Mouse (Mus musculus) forebrain, embryonic 15.5 days (tissue): Measurements from ENCODE around the gene Acadvl. TPM values are rescaled to one million over a fixed set of nuclear protein-coding genes. Genes with fewer than 3 reads are reported as not detected.

Experiments
- ATAC-seq: fragments of 200-750 bp; cut with Nextera tagmentation; replicated peaks from 2 replicates; pipeline ENCODE4 v1.8.0; 2017; ENCODE audit warnings: mild to moderate bottlenecking, moderate TSS enrichment, moderate library complexity
- H3K27ac ChIP-seq: fragments of 300-500 bp; sonication (generic); replicated peaks from 2 replicates; pipeline ENCODE4 v1.5.1; 2015; ENCODE audit warnings: mild to moderate bottlenecking, inconsistent platforms
- H3K27me3 ChIP-seq: fragments of 300-500 bp; sonication (generic); 2 replicates; pipeline ENCODE4 v1.6.1; 2015; ENCODE audit warnings: inconsistent platforms
- H3K36me3 ChIP-seq: fragments of 300-500 bp; sonication (generic); 2 replicates; pipeline ENCODE4 v1.6.1; 2015; ENCODE audit warnings: mild to moderate bottlenecking, inconsistent platforms
- H3K4me1 ChIP-seq: fragments of 300-500 bp; sonication (generic); 2 replicates; pipeline ENCODE4 v1.6.1; 2015; ENCODE audit warnings: inconsistent platforms
- H3K4me2 ChIP-seq: fragments of 300-500 bp; sonication (generic); replicated peaks from 2 replicates; pipeline ENCODE4 v1.6.1; 2015; ENCODE audit warnings: mild to moderate bottlenecking, inconsistent platforms
- H3K4me3 ChIP-seq: fragments of 300-500 bp; sonication (generic); 2 replicates; pipeline ENCODE4 v1.5.1; 2015; ENCODE audit warnings: mild to moderate bottlenecking, inconsistent platforms
- H3K9ac ChIP-seq: fragments of 300-500 bp; sonication (generic); replicated peaks from 2 replicates; pipeline ENCODE4 v1.6.1; 2015; ENCODE audit warnings: mild to moderate bottlenecking, inconsistent platforms
- H3K9me3 ChIP-seq: fragments of 300-500 bp; sonication (generic); 2 replicates; pipeline ENCODE4 v1.6.1; 2016; ENCODE audit warnings: inconsistent platforms
- WGBS: fragments of 180-500 bp; shearing (Covaris S2); methylation state at CpG from one replicate; pipeline ENCODE4 v1.1.7; 2015; ENCODE audit warnings: mixed read lengths; 5-methylcytosine and 5-hydroxymethylcytosine counted together
- polyA plus RNA-seq: library from polyadenylated mRNA; unstranded; fragments of >200 nt; fragmentation: Nextera tagmentation; extraction: Ambion mirVana; gene quantifications from 2 replicates; pipeline ENCODE4 v1.2.1, GENCODE M21; 2015

Gene Acadvl
- polyA plus RNA-seq, 1 experiment from 2014 or later = 60.7 TPM

DNA sequence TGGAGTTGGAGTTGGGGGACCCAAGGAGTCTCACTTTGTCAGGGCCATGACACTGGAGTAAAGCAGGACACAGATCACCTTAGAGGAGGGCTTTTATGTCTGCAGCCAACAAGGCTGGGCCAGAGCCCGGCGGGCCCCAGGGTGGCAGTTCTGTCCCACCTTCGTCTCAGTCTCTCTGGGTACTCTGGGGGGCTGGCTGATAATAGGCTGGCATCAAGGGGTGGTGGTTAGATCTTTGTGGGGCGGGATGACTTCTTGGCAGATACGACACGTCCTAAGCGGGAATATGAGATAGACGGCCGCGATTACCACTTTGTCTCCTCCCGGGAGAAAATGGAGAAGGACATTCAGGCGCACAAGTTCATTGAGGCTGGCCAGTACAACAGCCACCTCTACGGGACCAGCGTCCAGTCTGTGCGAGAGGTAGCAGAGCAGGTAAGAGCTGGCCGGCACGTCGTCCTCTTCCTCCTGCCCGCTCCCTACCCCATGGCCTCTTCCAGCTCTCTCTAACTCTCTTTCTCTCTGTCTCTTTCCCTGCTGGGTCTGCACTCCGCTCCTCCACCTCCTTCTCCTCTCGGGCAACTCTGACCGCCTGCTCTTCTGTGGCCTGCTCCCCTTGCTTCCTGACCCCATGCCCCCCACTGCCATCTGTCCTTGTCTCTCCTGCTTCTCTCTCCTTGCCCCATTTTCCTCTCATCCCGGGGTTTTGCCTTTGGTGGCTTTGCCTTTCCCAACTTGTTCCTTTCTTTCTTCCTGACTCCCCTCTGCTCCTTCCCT is 27.3 kb upstream of the Acadvl start:
- Histone ChIP-seq H3K4me3 (no peak overlapping the region), H3K4me1 (no peaks in the 10 kb centered on the region), H3K4me2 (no peak overlapping the region), H3K27ac (no peak overlapping the region), H3K27me3 (no peaks in the 10 kb centered on the region), H3K9ac (no peak overlapping the region), H3K9me3 (no peaks in the 10 kb centered on the region), H3K36me3 (peaks cover 60% of the 10 kb centered on the region)
- no peak for ATAC-seq
- WGBS = 91% methylated on average over 23 of the region's 23 CpGs

DNA sequence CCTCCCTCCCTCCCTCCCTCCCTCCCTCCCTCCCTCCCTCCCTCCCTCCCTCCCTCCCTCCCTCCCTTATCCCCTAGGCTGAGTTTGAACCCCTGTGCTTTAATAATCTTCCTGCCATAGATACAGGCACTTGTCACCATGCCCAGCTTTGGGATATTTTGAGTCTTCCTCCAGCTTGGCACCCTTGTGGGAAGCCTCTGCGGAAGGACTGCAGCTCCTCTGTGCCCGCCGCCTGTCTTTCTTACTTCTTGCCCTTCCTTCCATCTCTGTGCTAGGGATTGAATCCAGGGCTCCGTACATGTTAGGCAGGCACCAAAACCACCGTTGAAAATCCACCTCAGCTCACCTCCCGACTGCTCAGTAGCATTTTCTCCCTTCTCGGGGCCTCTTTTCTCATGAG is 25.0 kb upstream of the Acadvl start:
- no peak overlapping the region for H3K4me3 ChIP-seq
- no peak overlapping the region for H3K27ac ChIP-seq
- no peaks in the 10 kb centered on the region for H3K4me1 ChIP-seq
- H3K9ac ChIP-seq = no peak overlapping the region
- H3K4me2 ChIP-seq = no peak overlapping the region
- 90% methylated on average over 7 of the region's 7 CpGs for WGBS
- H3K27me3 ChIP-seq = no peaks in the 10 kb centered on the region
- peaks cover 56% of the 10 kb centered on the region for H3K36me3 ChIP-seq
- ATAC-seq = no peak
- H3K9me3 ChIP-seq = no peaks in the 10 kb centered on the region

DNA sequence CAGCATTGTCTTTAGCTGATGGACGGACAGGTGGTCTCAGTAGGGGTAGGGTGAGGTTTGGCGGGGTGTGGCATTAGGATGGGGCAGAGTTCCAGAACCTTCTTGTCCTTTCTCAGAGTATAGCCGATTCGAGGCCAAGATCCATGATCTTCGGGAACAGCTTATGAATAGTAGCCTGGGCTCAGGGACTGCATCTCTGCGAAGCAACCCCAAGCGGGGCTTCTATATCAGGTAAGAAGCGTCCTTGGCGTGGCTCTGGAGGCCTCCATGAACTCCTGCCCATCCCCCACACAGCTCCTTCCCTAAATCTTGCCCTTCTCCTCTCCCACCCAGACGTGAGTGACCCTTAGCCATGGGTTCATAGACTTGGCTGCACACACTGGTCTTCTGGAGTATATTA is 24.4 kb upstream of the Acadvl start:
- H3K4me3 ChIP-seq = no peak overlapping the region
- H3K36me3 ChIP-seq = peaks cover 52% of the 10 kb centered on the region
- H3K4me1 ChIP-seq = no peaks in the 10 kb centered on the region
- no peak overlapping the region for H3K4me2 ChIP-seq
- no peak overlapping the region for H3K27ac ChIP-seq
- no peak overlapping the region for H3K9ac ChIP-seq
- WGBS = 92% methylated on average over 10 of the region's 10 CpGs
- ATAC-seq = no peak
- no peaks in the 10 kb centered on the region for H3K9me3 ChIP-seq
- H3K27me3 ChIP-seq = no peaks in the 10 kb centered on the region

DNA sequence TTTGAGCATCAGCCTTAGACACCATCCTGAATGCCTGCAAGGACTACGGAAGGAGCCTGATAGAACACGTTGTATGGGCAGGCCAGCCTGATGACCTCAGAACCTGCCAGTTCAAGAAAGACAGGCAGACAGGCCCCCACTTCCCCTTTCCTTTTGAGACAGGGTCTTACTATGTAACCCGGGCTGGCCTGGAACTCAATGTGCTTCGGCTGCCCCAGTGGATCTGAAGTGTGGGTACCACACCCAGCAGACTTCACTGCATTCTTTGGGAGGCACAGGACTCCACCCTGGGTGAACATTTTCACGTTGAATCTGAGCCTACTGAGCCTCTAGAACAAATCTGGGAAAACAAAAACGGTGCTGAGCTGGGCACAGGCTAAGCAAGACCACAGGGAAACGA is 23.0 kb upstream of the Acadvl start:
- WGBS = 82% methylated on average over 7 of the region's 7 CpGs
- peaks cover 43% of the 10 kb centered on the region for H3K36me3 ChIP-seq
- no peak overlapping the region for H3K9ac ChIP-seq
- H3K27ac ChIP-seq = no peak overlapping the region
- H3K9me3 ChIP-seq = no peaks in the 10 kb centered on the region
- no peak overlapping the region for H3K4me3 ChIP-seq
- no peak for ATAC-seq
- H3K4me2 ChIP-seq = no peak overlapping the region
- H3K27me3 ChIP-seq = no peaks in the 10 kb centered on the region
- H3K4me1 ChIP-seq = no peaks in the 10 kb centered on the region

DNA sequence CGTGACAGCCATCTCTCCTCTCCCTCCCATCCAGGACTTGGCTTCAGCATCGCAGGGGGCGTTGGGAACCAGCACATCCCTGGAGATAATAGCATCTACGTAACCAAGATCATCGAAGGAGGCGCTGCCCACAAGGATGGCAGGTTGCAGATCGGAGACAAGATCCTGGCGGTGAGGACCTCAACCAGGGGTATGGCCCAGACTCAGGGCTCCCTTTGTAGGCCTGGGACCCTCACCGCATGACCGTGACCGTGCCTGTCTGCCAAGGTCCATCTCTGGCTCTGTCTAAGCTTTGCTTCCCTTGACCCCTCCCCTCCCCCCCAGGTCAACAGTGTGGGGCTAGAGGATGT is 16.1 kb upstream of the Acadvl start:
- peaks cover 49% of the 10 kb centered on the region for H3K4me1 ChIP-seq
- H3K9ac ChIP-seq = no peak overlapping the region
- no peaks in the 10 kb centered on the region for H3K27me3 ChIP-seq
- no peak overlapping the region for H3K4me2 ChIP-seq
- H3K4me3 ChIP-seq = no peak overlapping the region
- H3K36me3 ChIP-seq = peaks cover 26% of the 10 kb centered on the region
- no peaks in the 10 kb centered on the region for H3K9me3 ChIP-seq
- peak overlapping the region; percentile 95; the same call in 1 of the 2 replicates for H3K27ac ChIP-seq
- ATAC-seq = no peak
- WGBS = 97% methylated on average over 11 of the region's 11 CpGs

DNA sequence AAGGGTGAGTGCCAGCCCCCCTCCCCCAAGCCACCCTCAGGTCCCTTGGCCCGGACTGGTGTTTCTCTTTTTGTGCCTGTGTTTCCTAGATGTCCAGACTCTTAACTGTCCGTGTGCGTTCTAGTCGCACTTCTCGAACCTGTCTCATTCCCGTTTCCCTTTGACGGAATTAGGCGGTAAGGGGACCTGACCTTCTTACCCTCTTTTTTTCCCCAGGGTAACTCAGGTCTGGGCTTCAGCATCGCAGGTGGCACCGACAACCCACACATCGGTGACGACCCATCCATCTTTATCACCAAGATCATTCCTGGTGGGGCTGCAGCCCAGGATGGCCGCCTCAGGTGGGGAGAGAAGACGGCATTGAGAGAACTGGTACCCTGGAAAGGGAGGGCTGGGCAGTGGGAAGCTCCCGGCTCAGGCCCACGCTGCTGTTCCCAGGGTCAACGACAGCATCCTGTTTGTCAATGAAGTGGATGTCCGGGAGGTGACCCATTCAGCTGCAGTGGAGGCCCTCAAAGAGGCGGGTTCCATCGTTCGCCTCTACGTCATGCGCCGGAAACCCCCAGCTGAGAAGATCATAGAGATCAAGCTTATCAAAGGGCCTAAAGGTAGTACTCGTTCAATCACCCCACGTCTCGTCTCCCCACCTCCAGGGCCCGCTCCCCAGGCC is 15.6 kb upstream of the Acadvl start:
- Histone ChIP-seq H3K4me1 (peaks cover 54% of the 10 kb centered on the region), H3K36me3 (peaks cover 26% of the 10 kb centered on the region), H3K9me3 (no peaks in the 10 kb centered on the region), H3K27ac (peak overlapping the region; percentile 95), H3K4me3 (peak overlapping the region; percentile 30), H3K4me2 (peak overlapping the region; percentile 48), H3K27me3 (no peaks in the 10 kb centered on the region), H3K9ac (peak overlapping the region; percentile 34)
- ATAC-seq = no peak
- WGBS = 93% methylated on average over 28 of the region's 28 CpGs

DNA sequence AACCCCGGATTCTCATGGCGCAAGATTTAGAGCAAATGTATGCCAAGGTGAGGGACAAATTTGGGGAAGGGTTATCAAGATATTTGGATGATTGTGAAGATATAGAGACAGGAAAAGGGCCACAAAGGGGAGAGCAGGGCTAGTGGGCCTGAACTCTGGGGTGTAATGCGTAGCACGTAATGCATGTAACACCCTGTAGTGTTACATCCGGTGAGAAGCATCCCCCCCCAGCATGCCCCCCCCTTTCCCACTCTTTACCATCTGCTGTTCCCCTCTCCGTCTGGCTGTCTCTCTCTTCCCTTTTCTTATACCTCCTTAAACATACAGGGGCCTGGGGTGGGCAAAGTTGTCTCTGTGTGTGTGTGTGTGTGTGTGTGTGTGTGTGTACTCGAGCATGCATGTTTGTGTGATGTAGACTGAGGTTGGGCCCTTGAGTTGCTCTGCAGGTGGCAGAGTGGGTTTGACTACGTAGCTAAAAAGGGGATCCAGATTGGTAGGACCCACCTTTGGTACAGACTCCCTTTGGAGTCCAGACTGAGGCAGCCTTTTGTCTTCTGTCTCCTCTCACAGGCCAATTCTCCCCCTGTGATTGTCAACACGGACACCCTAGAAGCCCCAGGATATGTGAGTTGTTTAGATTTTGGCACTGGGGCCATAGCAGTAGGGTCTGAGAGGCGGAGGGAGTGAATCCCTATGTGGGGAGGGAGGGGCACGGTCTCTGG is 14.8 kb upstream of the Acadvl start:
- H3K9ac ChIP-seq = peak overlapping the region; percentile 34
- peak; percentile 63 for ATAC-seq
- peak overlapping the region; percentile 95 for H3K27ac ChIP-seq
- peaks cover 59% of the 10 kb centered on the region for H3K4me1 ChIP-seq
- peaks cover 26% of the 10 kb centered on the region for H3K36me3 ChIP-seq
- WGBS = 16% methylated on average over 11 of the region's 11 CpGs
- H3K4me3 ChIP-seq = peak overlapping the region; percentile 30
- H3K4me2 ChIP-seq = peak overlapping the region; percentile 48
- H3K27me3 ChIP-seq = no peaks in the 10 kb centered on the region
- no peaks in the 10 kb centered on the region for H3K9me3 ChIP-seq

DNA sequence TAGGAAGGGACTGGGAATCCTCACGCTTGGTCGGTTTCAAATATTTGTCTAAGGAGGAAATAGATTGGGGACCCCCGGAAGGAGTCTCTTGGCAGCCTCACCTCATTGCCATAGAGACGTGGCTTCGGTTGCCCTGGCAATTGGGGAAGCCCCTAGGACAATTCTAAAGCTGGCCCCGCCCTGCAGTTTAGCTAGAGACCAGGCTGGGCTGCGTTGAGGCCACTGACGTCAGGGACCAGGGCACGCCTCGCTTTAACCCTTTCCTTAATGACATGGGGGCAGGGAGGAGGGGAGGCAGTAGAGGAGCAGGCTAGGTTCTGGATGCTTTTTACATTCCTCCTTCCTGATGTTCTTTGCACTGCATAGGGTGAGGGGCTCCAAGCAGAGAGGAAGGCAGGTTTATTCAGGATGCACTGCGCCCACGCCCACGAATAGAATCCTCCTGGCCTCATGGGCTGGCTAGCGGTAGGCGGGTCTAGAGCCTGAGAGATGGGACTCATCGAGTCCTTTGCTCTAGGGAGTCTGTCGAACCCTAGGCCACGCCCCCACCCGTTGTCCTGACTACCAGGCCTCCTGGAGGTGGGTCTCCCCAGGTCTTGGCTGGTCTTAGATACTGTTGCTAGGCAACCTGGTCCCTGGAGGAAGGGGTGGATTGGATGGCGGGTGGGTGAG is 14.1 kb upstream of the Acadvl start:
- peak overlapping the region; percentile 95 for H3K27ac ChIP-seq
- H3K36me3 ChIP-seq = peaks cover 26% of the 10 kb centered on the region
- peak overlapping the region; percentile 39 for H3K9ac ChIP-seq
- H3K27me3 ChIP-seq = no peaks in the 10 kb centered on the region
- H3K4me3 ChIP-seq = peak overlapping the region; percentile 30
- peaks cover 64% of the 10 kb centered on the region for H3K4me1 ChIP-seq
- under 1% methylated on average over 20 of the region's 20 CpGs for WGBS
- peak; percentile 92 for ATAC-seq
- no peaks in the 10 kb centered on the region for H3K9me3 ChIP-seq
- H3K4me2 ChIP-seq = peak overlapping the region; percentile 48

DNA sequence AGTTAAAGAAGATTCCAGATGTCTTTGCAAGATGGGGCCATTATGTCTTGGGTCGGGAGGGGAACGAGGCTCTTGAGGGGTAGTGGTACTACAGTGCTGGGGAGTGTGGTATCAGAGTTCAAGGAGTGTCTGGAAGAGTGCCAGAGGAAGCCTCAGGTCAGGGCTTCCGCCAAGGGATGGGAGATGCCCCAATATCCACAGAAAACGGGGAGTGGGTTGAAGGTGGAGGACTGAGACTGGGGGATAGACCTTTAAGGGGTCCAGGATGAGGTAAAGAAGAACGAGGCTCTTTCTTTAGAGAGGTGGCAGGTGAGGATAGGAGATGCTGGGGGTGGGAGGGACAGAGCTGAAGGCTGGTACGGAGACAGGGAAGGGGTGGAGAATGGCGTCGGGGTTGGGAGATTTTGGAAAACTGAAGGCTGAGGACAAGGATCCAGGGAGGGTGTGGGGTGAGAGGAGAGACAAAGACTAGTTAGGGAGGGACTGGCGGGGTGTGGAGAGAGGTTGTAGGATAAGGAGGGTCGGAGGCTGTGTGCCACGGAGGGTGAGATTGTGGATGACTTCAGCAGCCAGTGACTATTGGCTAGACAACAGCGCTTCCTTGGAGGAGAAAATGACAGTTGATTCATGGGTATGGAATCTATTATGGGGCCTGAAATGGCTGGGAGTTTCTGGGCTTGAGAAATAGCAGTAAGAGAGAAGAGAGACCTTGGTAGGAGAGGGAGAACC is 13.4 kb upstream of the Acadvl start:
- peak overlapping the region; percentile 95 for H3K27ac ChIP-seq
- WGBS = 17% methylated on average over 12 of the region's 12 CpGs
- ATAC-seq = peak; percentile 8

DNA sequence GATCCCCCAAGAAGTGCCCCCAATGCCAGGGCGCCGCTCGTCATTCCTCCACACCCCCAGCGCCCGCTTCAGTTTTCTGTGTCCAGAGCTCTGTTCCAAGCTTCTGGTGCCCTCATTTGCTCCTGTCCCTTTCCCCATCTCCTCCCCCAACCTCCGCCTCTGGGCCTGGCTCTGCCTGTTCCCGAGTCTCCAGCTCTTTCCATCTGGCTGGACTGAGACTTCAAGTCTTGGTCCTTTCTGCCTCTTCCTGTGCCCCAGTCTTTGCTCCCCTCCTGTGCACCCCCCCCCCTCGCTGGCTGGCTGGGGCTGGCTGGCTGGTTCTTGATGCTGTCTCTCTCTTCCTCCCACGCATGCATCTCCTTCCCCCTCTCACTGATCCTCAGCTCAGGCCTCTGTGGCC is 12.2 kb upstream of the Acadvl start:
- H3K4me1 ChIP-seq = peaks cover 81% of the 10 kb centered on the region
- no peak overlapping the region for H3K4me3 ChIP-seq
- H3K27me3 ChIP-seq = no peaks in the 10 kb centered on the region
- peak overlapping the region; percentile 27 for H3K9ac ChIP-seq
- no peaks in the 10 kb centered on the region for H3K9me3 ChIP-seq
- H3K36me3 ChIP-seq = peaks cover 17% of the 10 kb centered on the region
- no peak for ATAC-seq
- peak overlapping the region; percentile 95 for H3K27ac ChIP-seq
- WGBS = 30% methylated on average over 9 of the region's 9 CpGs
- H3K4me2 ChIP-seq = peak overlapping the region; percentile 48

More for the DNA sequence above, 13.4 kb upstream of the Acadvl start:
- H3K27me3 ChIP-seq = no peaks in the 10 kb centered on the region
- peak overlapping the region; percentile 30 for H3K4me3 ChIP-seq
- peak overlapping the region; percentile 39 for H3K9ac ChIP-seq
- H3K4me1 ChIP-seq = peaks cover 69% of the 10 kb centered on the region
- peaks cover 23% of the 10 kb centered on the region for H3K36me3 ChIP-seq
- peak overlapping the region; percentile 48 for H3K4me2 ChIP-seq
- no peaks in the 10 kb centered on the region for H3K9me3 ChIP-seq

DNA sequence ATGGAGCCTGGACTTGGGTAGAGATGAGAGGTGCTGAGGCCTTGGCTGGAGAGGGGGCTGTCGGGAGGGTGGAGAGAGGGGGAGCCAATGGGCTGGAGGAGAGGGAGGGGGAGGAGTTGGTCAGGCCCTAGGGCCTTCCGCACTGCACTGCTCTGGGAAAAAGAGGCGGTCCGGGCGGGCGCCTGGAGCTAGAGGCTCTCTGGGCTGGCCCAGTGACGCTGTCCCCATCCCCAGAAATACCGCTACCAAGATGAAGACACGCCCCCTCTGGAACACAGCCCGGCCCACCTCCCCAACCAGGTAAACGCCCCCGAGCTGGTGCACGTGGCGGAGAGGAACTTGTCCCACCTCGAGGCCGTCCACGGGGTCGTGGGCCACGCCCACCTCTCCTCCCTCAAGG is 11.5 kb upstream of the Acadvl start:
- Histone ChIP-seq H3K9ac (0 out of 2 replicates have a peak overlapping the region, but pooled peaks have one; percentile 0), H3K4me2 (peak overlapping the region; percentile 48), H3K27me3 (no peaks in the 10 kb centered on the region), H3K4me1 (peaks cover 87% of the 10 kb centered on the region), H3K36me3 (peaks cover 10% of the 10 kb centered on the region), H3K27ac (peak overlapping the region; percentile 95), H3K4me3 (peak overlapping the region; percentile 11), H3K9me3 (no peaks in the 10 kb centered on the region)
- ATAC-seq = no peak
- 2% methylated on average over 19 of the region's 19 CpGs for WGBS
